Mouse (Mus musculus) stomach, embryonic 16.5 days (tissue): Measurements from ENCODE around the gene Foxp1. TPM values are rescaled to one million over a fixed set of nuclear protein-coding genes. Genes with fewer than 3 reads are reported as not detected.

Experiments
- ATAC-seq: fragments of 200-750 bp; cut with Nextera tagmentation; 2 replicates; pipeline ENCODE4 v1.8.0; 2017; ENCODE audit warnings: moderate number of reproducible peaks, moderate TSS enrichment; ENCODE audit not compliant: insufficient read depth, low FRiP score
- H3K27ac ChIP-seq: fragments of 300-500 bp; sonication (generic); 2 replicates; pipeline ENCODE4 v1.5.1; 2014; ENCODE audit warnings: low read length
- H3K27me3 ChIP-seq: fragments of 300-500 bp; sonication (generic); 2 replicates; pipeline ENCODE4 v1.6.1; 2014; ENCODE audit warnings: low read length, control low read depth, mixed read lengths; ENCODE audit not compliant: control insufficient read depth, insufficient read depth
- H3K36me3 ChIP-seq: fragments of 300-500 bp; sonication (generic); 2 replicates; pipeline ENCODE4 v1.6.1; 2014; ENCODE audit warnings: low read length; ENCODE audit not compliant: control insufficient read depth, insufficient read depth
- H3K4me1 ChIP-seq: fragments of 300-500 bp; sonication (generic); 2 replicates; pipeline ENCODE4 v1.6.1; 2014; ENCODE audit warnings: low read length, control low read depth, mixed read lengths; ENCODE audit not compliant: control insufficient read depth, insufficient read depth
- H3K4me2 ChIP-seq: fragments of 300-500 bp; sonication (generic); 2 replicates; pipeline ENCODE4 v1.6.1; 2014; ENCODE audit warnings: low read depth, low read length, mixed read lengths
- H3K4me3 ChIP-seq: fragments of 300-500 bp; sonication (generic); replicated peaks from 2 replicates; pipeline ENCODE4 v1.5.1; 2014; ENCODE audit warnings: mild to moderate bottlenecking, low read length
- H3K9ac ChIP-seq: fragments of 300-500 bp; sonication (generic); 2 replicates; pipeline ENCODE4 v1.6.1; 2014; ENCODE audit warnings: low read length
- H3K9me3 ChIP-seq: fragments of 300-500 bp; sonication (generic); replicated peaks from 2 replicates; pipeline ENCODE4 v1.6.1; 2016; ENCODE audit warnings: low read length, control low read depth; ENCODE audit not compliant: control insufficient read depth
- WGBS: fragments of 180-500 bp; shearing (Covaris S2); extraction: QIAGEN DNeasy Blood & Tissue Kit; methylation state at CpG from one replicate; pipeline ENCODE4 v1.1.7; 2014; 5-methylcytosine and 5-hydroxymethylcytosine counted together
- polyA plus RNA-seq: library from polyadenylated mRNA; unstranded; fragments of >200 nt; fragmentation: Nextera tagmentation; extraction: Ambion mirVana; gene quantifications from 2 replicates; pipeline ENCODE4 v1.2.1, GENCODE M21; 2015

Gene Foxp1
- polyA plus RNA-seq, 1 experiment from 2014 or later: 108 TPM

GRCm38 (mm10) chr6:98945496-98946412 is 576.8 kb downstream of the Foxp1 start:
- no peaks in the 10 kb centered on the region for H3K9me3 ChIP-seq
- H3K27ac ChIP-seq: peak overlapping the region; percentile 52
- ATAC-seq: no peak
- H3K4me2 ChIP-seq: no peak overlapping the region
- H3K4me3 ChIP-seq: no peak overlapping the region
- H3K36me3 ChIP-seq: 0 out of 2 replicates have a peak, but pooled peaks cover 4% of the 10 kb centered on the region
- 60% methylated on average over 21 of the region's 21 CpGs for WGBS
- H3K27me3 ChIP-seq: no peaks in the 10 kb centered on the region
- H3K9ac ChIP-seq: 0 out of 2 replicates have a peak overlapping the region, but pooled peaks have one; percentile 5
- H3K4me1 ChIP-seq: peaks cover 41% of the 10 kb centered on the region

GRCm38 (mm10) chr6:98938348-98938747 is 584.2 kb downstream of the Foxp1 start:
- no peak for ATAC-seq
- no peak overlapping the region for H3K27ac ChIP-seq
- no peaks in the 10 kb centered on the region for H3K27me3 ChIP-seq
- no peak overlapping the region for H3K4me2 ChIP-seq
- no peaks in the 10 kb centered on the region for H3K9me3 ChIP-seq
- WGBS: 77% methylated on average over 8 of the region's 8 CpGs
- H3K4me3 ChIP-seq: no peak overlapping the region
- no peak overlapping the region for H3K9ac ChIP-seq
- H3K4me1 ChIP-seq: no peaks in the 10 kb centered on the region
- H3K36me3 ChIP-seq: peaks cover 23% of the 10 kb centered on the region

DNA sequence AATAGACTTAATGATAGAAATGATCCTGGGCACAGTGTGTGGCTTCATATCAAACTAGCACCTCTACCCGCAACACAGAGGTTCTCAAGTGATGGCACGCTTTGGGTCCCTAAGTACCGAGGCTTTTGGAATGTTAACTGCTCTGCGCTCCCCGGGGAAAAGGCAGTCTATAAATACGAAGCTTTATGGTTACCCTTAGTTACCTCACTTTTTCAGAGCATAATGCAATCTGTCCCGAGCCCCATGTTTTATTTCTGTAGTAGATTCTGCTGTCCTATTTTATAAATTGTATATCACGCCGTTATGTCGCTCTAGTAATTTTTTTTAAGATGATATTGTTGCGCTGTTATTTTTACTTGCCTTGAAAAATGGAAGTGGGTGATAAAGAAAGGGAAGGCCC is 585.0 kb downstream of the Foxp1 start:
- Histone ChIP-seq H3K36me3 (peaks cover 27% of the 10 kb centered on the region), H3K27ac (no peak overlapping the region), H3K27me3 (no peaks in the 10 kb centered on the region), H3K9me3 (no peaks in the 10 kb centered on the region), H3K4me1 (no peaks in the 10 kb centered on the region), H3K4me2 (no peak overlapping the region), H3K4me3 (no peak overlapping the region), H3K9ac (no peak overlapping the region)
- ATAC-seq: no peak
- WGBS: 86% methylated on average over 11 of the region's 11 CpGs

DNA sequence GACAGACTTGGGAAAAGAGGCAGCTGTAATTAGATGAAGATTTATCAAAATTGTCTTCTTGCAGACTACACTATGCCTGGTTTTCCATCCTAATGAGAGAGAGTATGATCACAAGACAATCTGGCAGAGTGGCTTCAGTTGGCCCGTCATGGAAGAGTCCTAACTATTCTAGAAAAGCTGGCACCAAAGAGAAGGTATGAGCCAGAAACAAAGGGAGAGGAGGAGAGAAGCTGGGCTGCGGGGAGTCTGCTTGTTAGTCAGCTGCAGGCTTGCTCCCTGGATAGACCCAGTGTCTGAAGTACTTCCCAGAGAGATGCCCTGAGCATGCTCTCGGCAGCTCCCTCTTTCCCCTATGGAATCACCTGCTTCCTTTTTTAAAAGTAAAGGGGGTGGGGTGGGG is 586.1 kb downstream of the Foxp1 start:
- Histone ChIP-seq H3K36me3 (peaks cover 27% of the 10 kb centered on the region), H3K4me2 (no peak overlapping the region), H3K27me3 (no peaks in the 10 kb centered on the region), H3K9ac (no peak overlapping the region), H3K9me3 (no peaks in the 10 kb centered on the region), H3K4me3 (no peak overlapping the region), H3K4me1 (no peaks in the 10 kb centered on the region), H3K27ac (no peak overlapping the region)
- 80% methylated on average over 3 of the region's 3 CpGs for WGBS
- ATAC-seq: no peak

GRCm38 (mm10) chr6:98935169-98935568 is 587.4 kb downstream of the Foxp1 start:
- Histone ChIP-seq H3K27ac (no peak overlapping the region), H3K9me3 (no peaks in the 10 kb centered on the region), H3K9ac (no peak overlapping the region), H3K4me2 (no peak overlapping the region), H3K27me3 (no peaks in the 10 kb centered on the region), H3K4me1 (no peaks in the 10 kb centered on the region), H3K4me3 (no peak overlapping the region), H3K36me3 (peaks cover 28% of the 10 kb centered on the region)
- WGBS: 97% methylated on average over 8 of the region's 8 CpGs
- ATAC-seq: no peak

DNA sequence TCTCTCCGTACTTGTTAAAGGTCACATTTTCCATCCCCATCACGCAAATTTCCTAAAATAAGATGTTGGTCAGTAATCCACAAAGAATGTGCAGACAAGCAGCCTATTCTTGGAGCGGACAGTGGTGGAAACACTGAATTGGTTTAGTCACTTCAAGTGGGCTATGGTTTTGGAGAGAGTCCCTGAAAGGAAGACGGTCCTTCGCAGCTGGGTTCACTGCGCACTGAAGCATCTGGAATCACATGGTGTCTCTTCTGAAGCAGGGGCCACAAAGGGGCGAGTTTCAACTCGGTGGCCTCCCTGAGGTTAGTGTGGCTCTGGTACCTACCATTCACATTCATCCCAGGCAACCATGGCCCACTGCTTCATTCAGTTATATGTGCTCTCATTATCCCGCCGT is 588.1 kb downstream of the Foxp1 start:
- WGBS: 88% methylated on average over 10 of the region's 10 CpGs
- no peaks in the 10 kb centered on the region for H3K9me3 ChIP-seq
- H3K4me1 ChIP-seq: no peaks in the 10 kb centered on the region
- no peak overlapping the region for H3K9ac ChIP-seq
- ATAC-seq: no peak
- H3K27ac ChIP-seq: no peak overlapping the region
- no peaks in the 10 kb centered on the region for H3K27me3 ChIP-seq
- H3K4me3 ChIP-seq: no peak overlapping the region
- no peak overlapping the region for H3K4me2 ChIP-seq
- H3K36me3 ChIP-seq: peaks cover 35% of the 10 kb centered on the region

DNA sequence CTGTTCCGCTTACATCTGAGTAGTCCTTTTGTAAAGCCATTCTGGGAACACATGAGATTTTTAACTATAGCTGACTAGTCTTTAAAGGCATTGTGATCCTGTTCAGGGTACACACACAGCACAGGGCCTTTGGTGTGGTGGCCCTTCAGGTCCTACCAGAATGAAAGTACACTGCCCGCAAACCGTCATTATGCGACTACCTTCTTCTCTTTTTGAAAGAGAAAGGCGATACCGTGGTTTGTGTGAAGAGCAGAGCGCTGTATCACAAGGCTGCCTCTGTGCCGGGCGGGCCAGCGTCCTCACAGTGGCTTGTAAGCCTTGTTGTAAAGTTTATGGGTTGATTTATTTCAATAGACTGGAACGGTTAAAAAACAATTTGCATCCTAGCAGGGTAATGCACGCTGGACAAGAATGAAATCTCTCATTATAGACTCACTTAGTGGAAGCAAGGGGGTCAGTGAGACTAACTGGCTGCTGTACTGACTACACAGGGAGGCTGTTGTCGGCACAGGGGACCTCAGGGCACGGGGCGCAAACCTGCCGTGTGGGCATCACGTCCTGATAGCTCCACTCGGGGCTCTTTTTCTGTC is 589.3 kb downstream of the Foxp1 start:
- H3K9me3 ChIP-seq: no peaks in the 10 kb centered on the region
- no peak overlapping the region for H3K9ac ChIP-seq
- H3K4me1 ChIP-seq: no peaks in the 10 kb centered on the region
- H3K27me3 ChIP-seq: no peaks in the 10 kb centered on the region
- H3K36me3 ChIP-seq: peaks cover 39% of the 10 kb centered on the region
- 85% methylated on average over 18 of the region's 18 CpGs for WGBS
- H3K4me3 ChIP-seq: no peak overlapping the region
- H3K4me2 ChIP-seq: no peak overlapping the region
- no peak overlapping the region for H3K27ac ChIP-seq
- ATAC-seq: no peak

DNA sequence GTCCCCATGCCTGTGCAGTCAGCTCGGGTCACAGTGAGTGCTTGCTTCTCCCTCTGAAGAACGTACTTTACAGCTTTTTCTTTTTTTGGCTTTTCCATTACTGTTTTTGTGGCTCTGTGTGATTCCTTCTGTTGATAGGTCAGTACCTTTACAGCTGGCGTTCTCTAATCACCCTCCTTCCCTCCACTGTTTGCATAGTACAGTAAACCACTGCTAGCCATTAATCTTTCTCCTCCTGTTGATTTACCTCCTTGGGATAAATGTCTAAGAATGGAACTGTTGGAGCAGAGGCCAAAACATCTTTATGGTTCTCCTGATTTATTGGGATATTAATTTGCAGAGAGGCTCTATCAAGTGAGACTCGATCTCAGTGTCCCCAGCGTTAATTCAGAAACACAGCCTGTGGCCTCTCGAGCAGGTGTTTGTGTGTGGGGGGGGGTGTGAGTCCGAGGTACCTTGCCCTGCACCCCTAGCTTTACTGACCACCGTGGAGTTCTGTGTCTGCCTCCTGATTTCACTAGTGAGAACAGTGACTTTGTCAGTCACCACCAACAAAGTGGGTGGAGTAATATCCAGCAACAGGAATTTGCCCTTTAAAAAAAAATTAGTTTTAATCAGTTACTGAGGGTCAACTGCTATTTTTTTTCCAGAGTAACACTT is 590.5 kb downstream of the Foxp1 start:
- ATAC-seq: no peak; the same call in 1 of the 2 replicates
- no peaks in the 10 kb centered on the region for H3K27me3 ChIP-seq
- WGBS: 50% methylated on average over 8 of the region's 8 CpGs
- H3K9ac ChIP-seq: no peak overlapping the region
- H3K4me2 ChIP-seq: no peak overlapping the region
- no peaks in the 10 kb centered on the region for H3K9me3 ChIP-seq
- no peak overlapping the region for H3K27ac ChIP-seq
- H3K36me3 ChIP-seq: peaks cover 44% of the 10 kb centered on the region
- H3K4me1 ChIP-seq: no peaks in the 10 kb centered on the region
- no peak overlapping the region for H3K4me3 ChIP-seq
